Mouse (Mus musculus) spleen, adult 2 months (tissue): Measurements from ENCODE around the gene Car3.

Source experiments
- CTCF ChIP-seq: fragments of 200-500 bp; IDR thresholded peaks from 2 replicates; pipeline ENCODE4 v1.5.1; 2011; ENCODE audit warnings: mild to moderate bottlenecking, inconsistent platforms; ENCODE audit not compliant: insufficient read depth, insufficient read length, insufficient replicate concordance; ENCODE audit errors: extremely low read depth
- POLR2A ChIP-seq: fragments of 200-500 bp; IDR thresholded peaks from 2 replicates; pipeline ENCODE4 v1.6.1; 2011; ENCODE audit warnings: low read depth, low read length, inconsistent platforms

DNA sequence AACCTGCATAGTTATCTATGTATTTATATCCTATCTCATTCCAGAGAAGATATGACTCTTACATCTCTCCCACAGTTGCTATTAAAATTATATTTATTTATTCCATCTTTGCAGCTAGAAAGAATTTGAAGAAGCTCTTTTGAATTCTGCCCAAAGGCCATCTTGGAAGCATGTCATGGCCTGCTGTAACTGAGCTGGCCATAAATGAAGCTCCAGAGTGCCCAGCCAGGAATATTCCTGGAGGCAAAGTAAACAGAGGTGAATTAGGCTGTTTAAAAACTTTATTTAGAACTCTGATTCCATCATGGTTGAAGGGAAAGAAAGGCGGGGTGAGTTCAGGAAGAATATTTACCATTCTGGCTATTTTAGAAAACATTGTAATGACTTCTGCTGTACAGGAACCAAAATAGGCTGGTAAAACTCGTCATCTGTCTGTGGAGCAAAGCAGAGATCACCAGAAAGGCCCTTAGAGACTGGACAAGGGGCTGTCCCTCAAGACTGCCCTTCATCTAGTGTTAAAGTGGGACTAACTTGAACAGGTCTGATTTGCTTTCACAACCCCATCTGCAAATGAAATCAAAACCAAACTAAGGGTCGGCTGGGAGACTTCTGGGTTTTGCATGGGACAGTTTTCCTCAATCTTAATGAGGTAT, 23.7 kb upstream of the Car3 start:
- no peak for TF ChIP-seq POLR2A
- no peak for TF ChIP-seq CTCF
